Mouse (Mus musculus) liver, adult 2 months (tissue): ENCODE data around the gene Scml4.

Experiments
- CTCF ChIP-seq: fragments of 200-500 bp; IDR thresholded peaks from 2 replicates; pipeline ENCODE4 v1.5.1; 2011; ENCODE audit warnings: low read depth, low read length, control low read depth
- POLR2A ChIP-seq: fragments of 200-500 bp; IDR thresholded peaks from 2 replicates; pipeline ENCODE4 v1.6.1; 2011; ENCODE audit warnings: low read length, control low read depth; ENCODE audit not compliant: insufficient read depth; ENCODE audit errors: extremely low read depth

- no peak for TF ChIP-seq POLR2A
- no peak for TF ChIP-seq CTCF
Observed at GRCm38 (mm10) chr10:42936205-42936604, 76.0 kb downstream of the Scml4 start.
